Mouse (Mus musculus) left cerebral cortex, adult 2 months (tissue): ENCODE measurements at regions not wholly inside any gene's neighbourhood (a gene's known extent, or its start where the extent isn't known, plus 50 kb on each side); places are given as distances from the start of the nearest gene placed in this dataset.

Source experiments
- DNase-seq, 2 experiments: peaks; one replicate each; pipeline ENCODE4 v3.0.0; 2021 to 2022; ENCODE audit warnings: low spot score in 2 of 2, mixed read lengths in 1 of 2; ENCODE audit errors: extremely low spot score in 1 of 2
- H3K27ac ChIP-seq: fragments of 200-600 bp; 2 replicates; pipeline ENCODE4 v1.8.1; 2022
- H3K4me3 ChIP-seq: fragments of 200-600 bp; 2 replicates; pipeline ENCODE4 v1.8.1; 2022
- CTCF ChIP-seq: fragments of 200-600 bp; IDR thresholded peaks from 2 replicates; pipeline ENCODE4 v1.8.1; 2022; ENCODE audit warnings: antibody characterized with exemption, mild to moderate bottlenecking, moderate library complexity
- intact Hi-C: fragments of 180-260 bp; cut with DNase I; formaldehyde crosslinking; loops from one replicate; pipeline ENCODE4 v1.15.1; 2025

- intact Hi-C loops, result no loop called here
- no peak for TF ChIP-seq CTCF
- H3K27ac ChIP-seq, result no peak overlapping the region
- DNase-seq, result no peak
- H3K4me3 ChIP-seq, result no peak overlapping the region
Observed at GRCm38 (mm10) chr16:58194619-58195497, 213.4 kb upstream of the Dcbld2 start.

- no peak for TF ChIP-seq CTCF
- no peak for DNase-seq
- intact Hi-C loops, result no loop called here
- no peak overlapping the region for H3K4me3 ChIP-seq
- no peak overlapping the region for H3K27ac ChIP-seq
Observed at GRCm38 (mm10) chr16:58211872-58212271, 196.4 kb upstream of the Dcbld2 start.

- no peak overlapping the region for H3K4me3 ChIP-seq
- intact Hi-C loops, result no loop called here
- no peak for TF ChIP-seq CTCF
- DNase-seq, result no peak
- no peak overlapping the region for H3K27ac ChIP-seq
Observed at GRCm38 (mm10) chr16:58234686-58235085, 173.6 kb upstream of the Dcbld2 start.

- TF ChIP-seq CTCF, result no peak
- DNase-seq, result no peak
- Histone ChIP-seq H3K4me3 (no peak overlapping the region), H3K27ac (no peak overlapping the region)
- intact Hi-C loops, result no loop called here
Observed at GRCm38 (mm10) chr16:58236857-58237256, 171.4 kb upstream of the Dcbld2 start.

GRCm38 (mm10) chr16:58276281-58276680, 132.0 kb upstream of the Dcbld2 start:
- TF ChIP-seq CTCF, result no peak
- DNase-seq, result no peak
- H3K27ac ChIP-seq, result no peak overlapping the region
- no peak overlapping the region for H3K4me3 ChIP-seq
- intact Hi-C loops, result no loop called here

- DNase-seq, result no peak
- TF ChIP-seq CTCF, result peak; percentile 37
- intact Hi-C loops, result loop anchor here (5.0 kb wide), 2 partner anchors 614 to 649 kb away; no protein-coding TSS in a partner anchor
- Histone ChIP-seq H3K27ac (no peak overlapping the region), H3K4me3 (no peak overlapping the region)
Observed at GRCm38 (mm10) chr16:58281474-58281873, 126.8 kb upstream of the Dcbld2 start.

GRCm38 (mm10) chr16:58294457-58294856, 113.8 kb upstream of the Dcbld2 start:
- DNase-seq, result no peak
- TF ChIP-seq CTCF, result no peak
- H3K27ac ChIP-seq, result peak overlapping the region; percentile 28; the same call in 1 of the 2 replicates
- intact Hi-C loops, result no loop called here
- H3K4me3 ChIP-seq, result no peak overlapping the region

GRCm38 (mm10) chr16:58295128-58295527, 113.1 kb upstream of the Dcbld2 start:
- Histone ChIP-seq H3K27ac (no peak overlapping the region), H3K4me3 (no peak overlapping the region)
- no peak for DNase-seq
- intact Hi-C loops, result loop anchor here (5.0 kb wide), 1 partner anchor 112 kb away; the partner anchor contains the start of gene Dcbld2
- no peak for TF ChIP-seq CTCF

GRCm38 (mm10) chr16:58299495-58299894, 108.7 kb upstream of the Dcbld2 start:
- peak; percentile 94 for TF ChIP-seq CTCF
- Histone ChIP-seq H3K27ac (no peak overlapping the region), H3K4me3 (no peak overlapping the region)
- DNase-seq, result peak; percentile 60 to 66
- intact Hi-C loops, result loop anchor here (1.0 to 5.0 kb wide), 3 partner anchors 108 to 325 kb away; partner anchors contain the start of gene Dcbld2

GRCm38 (mm10) chr16:58300098-58300497, 108.1 kb upstream of the Dcbld2 start:
- intact Hi-C loops, result loop anchor here (5.0 kb wide), 1 partner anchor 362 kb away; no protein-coding TSS in a partner anchor
- TF ChIP-seq CTCF, result no peak
- no peak overlapping the region for H3K27ac ChIP-seq
- H3K4me3 ChIP-seq, result no peak overlapping the region
- DNase-seq, result no peak

GRCm38 (mm10) chr16:58303555-58303954, 104.7 kb upstream of the Dcbld2 start:
- no peak for TF ChIP-seq CTCF
- DNase-seq, result no peak
- H3K4me3 ChIP-seq, result no peak overlapping the region
- H3K27ac ChIP-seq, result no peak overlapping the region
- intact Hi-C loops, result loop anchor here (5.0 kb wide), 1 partner anchor 359 kb away; no protein-coding TSS in a partner anchor

GRCm38 (mm10) chr16:58316889-58317455, 91.3 kb upstream of the Dcbld2 start:
- DNase-seq, result no peak
- H3K4me3 ChIP-seq, result no peak overlapping the region
- TF ChIP-seq CTCF, result no peak

More at GRCm38 (mm10) chr16:58316889-58317455, 91.3 kb upstream of the Dcbld2 start:
- H3K27ac ChIP-seq, result no peak overlapping the region
- intact Hi-C loops, result no loop called here
